Comparison of ENCODE assay signal across 8 mouse cellular contexts in the genomic region with DNA sequence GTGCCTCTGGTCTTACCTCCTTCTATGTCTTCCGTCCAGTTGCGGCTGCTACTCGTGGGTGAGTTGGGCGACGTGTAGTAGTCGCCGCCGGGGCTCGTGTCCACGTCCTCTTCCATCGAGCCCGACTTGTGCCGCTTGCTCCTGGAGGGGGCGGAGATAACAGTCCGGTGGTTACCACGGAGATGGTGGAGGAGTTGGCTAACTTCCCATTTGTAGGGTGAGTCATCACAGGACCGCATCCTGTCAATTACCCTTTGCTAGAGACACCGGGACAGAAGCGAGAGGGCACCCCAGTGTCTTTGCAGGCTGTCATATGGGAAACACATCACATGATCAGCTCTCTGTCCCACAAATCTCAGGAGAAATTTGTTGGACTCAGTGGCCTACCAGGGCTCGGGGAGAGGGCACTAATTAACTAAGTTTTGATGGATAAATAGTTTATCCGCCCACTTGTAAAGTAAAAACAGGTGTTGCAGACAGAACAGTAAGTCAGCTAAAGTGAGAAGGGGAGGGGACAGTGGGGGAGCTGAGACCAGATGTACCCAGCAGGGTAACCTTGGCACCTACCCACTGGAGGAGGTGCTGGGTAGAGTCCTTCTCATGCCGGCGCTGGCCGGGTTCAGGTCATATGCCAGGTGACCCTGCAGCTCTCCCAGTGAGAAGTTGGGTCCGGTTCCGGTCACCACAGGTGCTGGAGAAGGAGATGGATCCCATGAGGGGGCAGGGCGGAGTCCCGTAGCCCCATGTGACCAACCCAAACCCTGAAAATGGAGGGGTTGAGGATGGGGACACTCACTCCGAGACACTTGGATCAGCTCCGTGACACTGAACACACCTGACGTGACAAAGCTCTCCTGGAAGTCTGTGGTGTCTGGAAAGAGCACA. TPM values are rescaled to one million over a fixed set of nuclear protein-coding genes. Genes with fewer than 3 reads are reported as not detected.
A peak's percentile ranks its signal among the peaks of the same experiment; 100 is the strongest.
DNase-seq lines count a peak whose midpoint lies in the region; ATAC-seq and TF ChIP-seq lines count a peak whose summit lies in the region.

No protein-coding gene starts in this region.

- peak overlapping the region; percentile 43 for H3K4me2 ChIP-seq in hindbrain, postnatal 0 days (ENCODE audit: low read depth, low read length)
- H3K4me2 ChIP-seq in limb, embryonic 12.5 days, result peak overlapping the region; percentile 48
- H3K4me2 ChIP-seq in midbrain, embryonic 11.5 days, result peak overlapping the region; percentile 12; the same call in 1 of the 2 replicates

- H3K27ac ChIP-seq in cerebellum, adult 2 months (ENCODE audit: insufficient read depth, low read length), result peak overlapping the region; percentile 69
- peak overlapping the region; percentile 97 for H3K27ac ChIP-seq in gastrocnemius, adult 2 months
- H3K27ac ChIP-seq in hindbrain, postnatal 0 days, result no peak overlapping the region; the same call in 1 of the 2 replicates
- H3K27ac ChIP-seq in limb, embryonic 12.5 days, result peak overlapping the region; percentile 56; the same call in 1 of the 2 replicates
- H3K27ac ChIP-seq in midbrain, embryonic 11.5 days (ENCODE audit: low read depth, low read length), result no peak overlapping the region

- peaks cover 78% of the 10 kb centered on the region for H3K4me1 ChIP-seq in cerebellum, adult 2 months (ENCODE audit: control insufficient read depth, insufficient read depth, low read length)
- H3K4me1 ChIP-seq in hindbrain, postnatal 0 days (ENCODE audit: insufficient read depth, low read length), result peaks cover 27% of the 10 kb centered on the region
- H3K4me1 ChIP-seq in limb, embryonic 12.5 days (replicated peaks), result peaks cover 90% of the 10 kb centered on the region
- peaks cover 34% of the 10 kb centered on the region for H3K4me1 ChIP-seq in midbrain, embryonic 11.5 days (ENCODE audit: control insufficient read depth, insufficient read depth, low read length)

- TF ChIP-seq POLR2A in cerebellum, adult 2 months (IDR thresholded peaks at IDR 0.05; ENCODE audit: borderline replicate concordance, insufficient read depth, low read length), result 0 out of 2 replicates have a peak, but pooled peaks have one; percentile 5

- peak; percentile 13; the same call in 1 of the 2 replicates for ATAC-seq in hindbrain, postnatal 0 days
- no peak for ATAC-seq in limb, embryonic 12.5 days (ENCODE audit: insufficient number of reproducible peaks, insufficient read depth, low FRiP score, low TSS enrichment, low read depth)
- ATAC-seq in midbrain, embryonic 11.5 days (ENCODE audit: low FRiP score), result no peak

- no peaks in the 10 kb centered on the region for H3K9me3 ChIP-seq in hindbrain, postnatal 0 days (ENCODE audit: low read length)
- no peaks in the 10 kb centered on the region for H3K9me3 ChIP-seq in limb, embryonic 12.5 days
- no peaks in the 10 kb centered on the region for H3K9me3 ChIP-seq in midbrain, embryonic 11.5 days (ENCODE audit: control insufficient read depth, low read length)

- intact Hi-C loops in gastrocnemius, adult 2 months (cut with DNase I), result loop anchor here (2.0 kb wide), 1 partner anchor 27 kb away; no protein-coding TSS in a partner anchor

- H3K4me3 ChIP-seq in cerebellum, adult 2 months (replicated peaks; ENCODE audit: insufficient read depth, low read depth, low read length), result peak overlapping the region; percentile 49
- peak overlapping the region; percentile 70 for H3K4me3 ChIP-seq in gastrocnemius, adult 2 months
- H3K4me3 ChIP-seq in hindbrain, postnatal 0 days (ENCODE audit: low read length), result no peak overlapping the region
- H3K4me3 ChIP-seq in limb, embryonic 12.5 days (replicated peaks), result peak overlapping the region; percentile 22
- H3K4me3 ChIP-seq in midbrain, embryonic 11.5 days (ENCODE audit: low read depth, low read length), result peak overlapping the region; percentile 13

- H3K27me3 ChIP-seq in cerebellum, adult 2 months (ENCODE audit: control insufficient read depth, insufficient read depth, low read length), result no peaks in the 10 kb centered on the region
- no peaks in the 10 kb centered on the region for H3K27me3 ChIP-seq in hindbrain, postnatal 0 days (ENCODE audit: insufficient read depth, low read length)
- H3K27me3 ChIP-seq in limb, embryonic 12.5 days, result peaks cover 48% of the 10 kb centered on the region
- H3K27me3 ChIP-seq in midbrain, embryonic 11.5 days (ENCODE audit: control insufficient read depth, insufficient read depth, low read length), result peaks cover 40% of the 10 kb centered on the region
- no peaks in the 10 kb centered on the region; the same call in 1 of the 2 replicates for H3K27me3 ChIP-seq in splenic B cell, adult 2 months (ENCODE audit: control insufficient read depth, insufficient read depth, low read length, poor library complexity, severe bottlenecking)

- 6% methylated on average over 31 of the region's 31 CpGs for WGBS in cerebellum, adult 2 months
- WGBS in hindbrain, postnatal 0 days, result 26% methylated on average over 31 of the region's 31 CpGs
- WGBS in limb, embryonic 12.5 days, result 15% methylated on average over 31 of the region's 31 CpGs
- 28% methylated on average over 31 of the region's 31 CpGs for WGBS in midbrain, embryonic 11.5 days

- peaks cover 24% of the 10 kb centered on the region for H3K36me3 ChIP-seq in hindbrain, postnatal 0 days (ENCODE audit: insufficient read depth, low read length)
- H3K36me3 ChIP-seq in limb, embryonic 12.5 days, result peaks cover 46% of the 10 kb centered on the region
- H3K36me3 ChIP-seq in midbrain, embryonic 11.5 days (ENCODE audit: control insufficient read depth, insufficient read depth, low read length), result no peaks in the 10 kb centered on the region
- H3K36me3 ChIP-seq in splenic B cell, adult 2 months (ENCODE audit: control insufficient read depth, insufficient read depth, low read length, poor library complexity, severe bottlenecking), result 0 out of 2 replicates have a peak, but pooled peaks cover 2% of the 10 kb centered on the region

- DNase-seq in urinary bladder, postnatal 14 days (ENCODE audit: low spot score), result peak; percentile 82
- DNase-seq in urinary bladder, postnatal 10 days (ENCODE audit: low spot score), result no peak
- peak; percentile 89 to 95 for DNase-seq in cerebellum, adult 2 months
- DNase-seq in gastrocnemius, adult 2 months, result peak; percentile 77
- DNase-seq in hindbrain, postnatal 0 days (ENCODE audit: low spot score), result peak; percentile 87
- peak; percentile 88 for DNase-seq in midbrain, embryonic 11.5 days (ENCODE audit: low spot score, missing footprints)
- peak; percentile 69 for DNase-seq in splenic B cell, adult 2 months (ENCODE audit: low read depth, low spot score)

- H3K9ac ChIP-seq in hindbrain, postnatal 0 days (replicated peaks; ENCODE audit: low read length), result no peak overlapping the region
- peak overlapping the region; percentile 34; the same call in 1 of the 2 replicates for H3K9ac ChIP-seq in limb, embryonic 12.5 days (replicated peaks)
- peak overlapping the region; percentile 2; the same call in 1 of the 2 replicates for H3K9ac ChIP-seq in midbrain, embryonic 11.5 days (ENCODE audit: low read length)

- TF ChIP-seq CTCF in cerebellum, adult 2 months (IDR thresholded peaks at IDR 0.05; ENCODE audit: borderline replicate concordance, insufficient read depth, low read depth, low read length), result no peak
- no peak for TF ChIP-seq CTCF in gastrocnemius, adult 2 months (IDR thresholded peaks at IDR 0.05)
- no peak for TF ChIP-seq CTCF in hindbrain, postnatal 0 days (IDR thresholded peaks at IDR 0.05; ENCODE audit: low read depth)

RNA-seq across cellular contexts. Expression of a gene that starts 14.9 kb away (rescaled TPM):
- 1.2 and 1.7 TPM in 2 replicates for polyA plus RNA-seq in cerebellum, adult 2 months (2012; rRNA removed)
- total RNA-seq in gastrocnemius, adult 2 months (2021), result not detected
- total RNA-seq in hindbrain, postnatal 0 days (2014; rRNA removed), result 2.9 and 3.7 TPM in 2 replicates
- 1.4 and 1.7 TPM in 2 replicates for polyA plus RNA-seq in hindbrain, postnatal 0 days (2015; fragmentation: Nextera tagmentation; extraction: Ambion mirVana)
- polyA plus RNA-seq in limb, embryonic 12.5 days (2016; fragmentation: Nextera tagmentation; extraction: Ambion mirVana), result 2.9 and 3.0 TPM in 2 replicates
- 2.3 and 2.7 TPM in 2 replicates for polyA plus RNA-seq in midbrain, embryonic 11.5 days (2014; fragmentation: Nextera tagmentation; extraction: Ambion mirVana)

RNA-seq across cellular contexts. Expression of a gene that starts 19.0 kb away (rescaled TPM):
- 10.7 and 13.8 TPM in 2 replicates for polyA plus RNA-seq in cerebellum, adult 2 months (2012; rRNA removed)
- total RNA-seq in gastrocnemius, adult 2 months (2021), result 1 to 10 TPM in 1 of 2 experiments, under 1 TPM in 1; 0.84 to 1.0 TPM
- total RNA-seq in hindbrain, postnatal 0 days (2014; rRNA removed), result 7.5 TPM in 2 replicates
- 2.7 and 4.0 TPM in 2 replicates for polyA plus RNA-seq in hindbrain, postnatal 0 days (2015; fragmentation: Nextera tagmentation; extraction: Ambion mirVana)
- polyA plus RNA-seq in limb, embryonic 12.5 days (2016; fragmentation: Nextera tagmentation; extraction: Ambion mirVana), result 1.1 and 3.1 TPM in 2 replicates
- polyA plus RNA-seq in midbrain, embryonic 11.5 days (2014; fragmentation: Nextera tagmentation; extraction: Ambion mirVana), result 0.20 and 0.47 TPM in 2 replicates

RNA-seq across cellular contexts. Expression of a gene that starts 23.5 kb away (rescaled TPM):
- polyA plus RNA-seq in cerebellum, adult 2 months (2012; rRNA removed), result 10.2 and 10.8 TPM in 2 replicates
- total RNA-seq in gastrocnemius, adult 2 months (2021), result 1 to 10 TPM in 1 of 2 experiments, under 1 TPM in 1; 0.87 to 2.8 TPM
- 2.1 and 3.3 TPM in 2 replicates for total RNA-seq in hindbrain, postnatal 0 days (2014; rRNA removed)
- 5.3 and 7.0 TPM in 2 replicates for polyA plus RNA-seq in hindbrain, postnatal 0 days (2015; fragmentation: Nextera tagmentation; extraction: Ambion mirVana)
- 3.3 and 3.8 TPM in 2 replicates for polyA plus RNA-seq in limb, embryonic 12.5 days (2016; fragmentation: Nextera tagmentation; extraction: Ambion mirVana)
- polyA plus RNA-seq in midbrain, embryonic 11.5 days (2014; fragmentation: Nextera tagmentation; extraction: Ambion mirVana), result 2.7 and 2.9 TPM in 2 replicates

RNA-seq across cellular contexts. Expression of a gene that starts 23.6 kb away (rescaled TPM):
- 87.7 and 93.1 TPM in 2 replicates for polyA plus RNA-seq in cerebellum, adult 2 months (2012; rRNA removed)
- total RNA-seq in gastrocnemius, adult 2 months (2021), result 10 to 100 TPM; 38.1 to 39.8 TPM
- total RNA-seq in hindbrain, postnatal 0 days (2014; rRNA removed), result 146 TPM in 2 replicates
- polyA plus RNA-seq in hindbrain, postnatal 0 days (2015; fragmentation: Nextera tagmentation; extraction: Ambion mirVana), result 111 and 114 TPM in 2 replicates
- polyA plus RNA-seq in limb, embryonic 12.5 days (2016; fragmentation: Nextera tagmentation; extraction: Ambion mirVana), result 71.9 and 74.6 TPM in 2 replicates
- 43.3 and 53.7 TPM in 2 replicates for polyA plus RNA-seq in midbrain, embryonic 11.5 days (2014; fragmentation: Nextera tagmentation; extraction: Ambion mirVana)

RNA-seq across cellular contexts. Expression of a gene that starts 29.5 kb away (rescaled TPM):
- 75.8 and 81.5 TPM in 2 replicates for polyA plus RNA-seq in cerebellum, adult 2 months (2012; rRNA removed)
- 10 to 100 TPM; 14.0 to 18.8 TPM for total RNA-seq in gastrocnemius, adult 2 months (2021)
- total RNA-seq in hindbrain, postnatal 0 days (2014; rRNA removed), result 106 and 118 TPM in 2 replicates
- 131 and 134 TPM in 2 replicates for polyA plus RNA-seq in hindbrain, postnatal 0 days (2015; fragmentation: Nextera tagmentation; extraction: Ambion mirVana)
- 136 and 137 TPM in 2 replicates for polyA plus RNA-seq in limb, embryonic 12.5 days (2016; fragmentation: Nextera tagmentation; extraction: Ambion mirVana)
- 94.3 and 104 TPM in 2 replicates for polyA plus RNA-seq in midbrain, embryonic 11.5 days (2014; fragmentation: Nextera tagmentation; extraction: Ambion mirVana)

Comparison
In these comparisons a context has a peak if more than half of its experiments do, and no peak if none do; other contexts are left out.
1. H3K27ac ChIP-seq: peak in cerebellum, adult 2 months (single experiment), gastrocnemius, adult 2 months (single experiment) and limb, embryonic 12.5 days (single experiment); none in hindbrain, postnatal 0 days (single experiment) and midbrain, embryonic 11.5 days (single experiment).
2. Peak in every context shown above with its lines, with median percentiles within 50 percentile points of each other: H3K4me2 ChIP-seq.